Mouse (Mus musculus): ENCODE data around the gene Slc4a10. TPM values are rescaled to one million over a fixed set of nuclear protein-coding genes. Genes with fewer than 3 reads are reported as not detected.

Slc4a10 gene
- polyA plus RNA-seq, 1 experiment from 2014 or later, result 0.05 TPM

GRCm38 (mm10) chr2:62337086-62337485, 290.8 kb downstream of the Slc4a10 start:
- WGBS, result 86% methylated on average over 7 of the region's 7 CpGs
- H3K27me3 ChIP-seq (replicated peaks; ENCODE audit: low read depth, poor library complexity, severe bottlenecking), result peaks cover 6% of the 10 kb centered on the region; the same call in 1 of the 2 replicates

DNA sequence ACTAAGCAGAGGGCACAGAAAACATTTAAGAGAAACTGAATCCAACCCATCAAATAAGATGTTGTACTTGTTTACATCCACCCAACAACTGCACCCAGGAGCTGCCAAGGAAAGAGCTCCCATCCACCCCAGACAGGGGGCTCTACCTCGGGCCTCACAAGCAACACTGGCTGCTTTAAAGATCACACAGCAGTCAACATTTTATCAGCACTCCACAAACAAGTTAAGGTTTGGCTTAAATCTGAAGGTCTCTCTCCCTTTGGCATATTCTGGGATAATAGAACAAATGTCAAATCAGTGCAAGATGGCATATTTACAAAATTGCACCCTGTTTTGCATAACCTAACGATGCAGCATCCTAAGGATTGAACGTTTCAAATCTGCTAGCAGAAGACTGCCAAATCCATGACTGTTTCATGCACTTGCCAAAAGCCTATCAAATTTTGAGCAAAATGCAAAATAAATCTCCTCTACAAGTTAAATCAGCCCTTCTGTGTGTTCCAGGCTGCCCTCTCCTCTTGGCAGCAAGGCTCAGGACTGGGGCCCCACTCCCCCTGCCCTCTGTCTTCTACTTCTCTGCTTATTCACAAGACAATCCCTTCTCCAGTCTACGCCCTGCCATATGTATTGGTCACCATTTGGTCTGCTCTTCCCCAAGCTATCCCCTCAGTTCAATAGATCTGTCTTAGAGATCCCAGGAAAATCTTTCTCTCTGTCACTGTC, 293.1 kb downstream of the Slc4a10 start:
- WGBS, result 84% methylated on average over 4 of the region's 4 CpGs
- Histone ChIP-seq H3K4me3 (no peak overlapping the region), H3K9me3 (no peaks in the 10 kb centered on the region), H3K27me3 (replicated peaks; ENCODE audit: low read depth, poor library complexity, severe bottlenecking) (peaks cover 8% of the 10 kb centered on the region; the same call in 1 of the 2 replicates), H3K4me1 (no peaks in the 10 kb centered on the region), H3K36me3 (replicated peaks) (no peaks in the 10 kb centered on the region), H3K27ac (replicated peaks) (no peak overlapping the region)
- no peak for DNase-seq (ENCODE audit: low spot score)

More at GRCm38 (mm10) chr2:62337086-62337485, 290.8 kb downstream of the Slc4a10 start:
- no peaks in the 10 kb centered on the region for H3K36me3 ChIP-seq (replicated peaks)
- no peak for DNase-seq (ENCODE audit: low spot score)
- no peaks in the 10 kb centered on the region for H3K9me3 ChIP-seq
- no peak overlapping the region for H3K27ac ChIP-seq (replicated peaks)
- H3K4me1 ChIP-seq, result 0 out of 2 replicates have a peak, but pooled peaks cover 4% of the 10 kb centered on the region
- H3K4me3 ChIP-seq, result no peak overlapping the region

- no peaks in the 10 kb centered on the region for H3K4me1 ChIP-seq
- no peak overlapping the region for H3K27ac ChIP-seq (replicated peaks)
- WGBS, result 75% methylated on average over 3 of the region's 3 CpGs
- no peaks in the 10 kb centered on the region for H3K9me3 ChIP-seq
- DNase-seq (ENCODE audit: low spot score), result no peak
- no peaks in the 10 kb centered on the region for H3K36me3 ChIP-seq (replicated peaks)
- peaks cover 8% of the 10 kb centered on the region; the same call in 1 of the 2 replicates for H3K27me3 ChIP-seq (replicated peaks; ENCODE audit: low read depth, poor library complexity, severe bottlenecking)
- H3K4me3 ChIP-seq, result no peak overlapping the region
These were observed 294.9 kb downstream of the Slc4a10 start for GRCm38 (mm10) chr2:62341061-62341733.

DNA sequence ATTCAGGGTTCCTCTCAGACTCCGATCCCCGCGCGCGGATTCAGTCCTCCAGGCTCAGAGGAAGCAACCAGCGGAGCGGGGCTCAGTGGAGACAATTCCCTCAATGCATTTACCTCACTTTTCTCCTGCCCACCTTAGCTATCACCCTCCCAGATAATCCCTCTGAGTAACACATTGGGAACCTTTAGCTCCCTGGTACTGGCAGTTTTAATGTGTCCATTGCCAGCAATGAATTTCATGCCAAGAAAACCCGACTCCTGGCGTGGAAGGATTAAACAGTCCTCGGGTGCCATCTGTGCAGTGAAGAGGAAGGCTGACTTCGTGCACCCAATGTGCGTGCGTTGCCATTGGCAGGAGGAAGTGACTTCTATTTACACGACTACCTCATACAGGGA, 295.5 kb downstream of the Slc4a10 start:
- H3K4me1 ChIP-seq, result no peaks in the 10 kb centered on the region
- no peaks in the 10 kb centered on the region for H3K36me3 ChIP-seq (replicated peaks)
- 30% methylated on average over 14 of the region's 14 CpGs for WGBS
- H3K27me3 ChIP-seq (replicated peaks; ENCODE audit: low read depth, poor library complexity, severe bottlenecking), result peaks cover 8% of the 10 kb centered on the region; the same call in 1 of the 2 replicates
- H3K9me3 ChIP-seq, result no peaks in the 10 kb centered on the region
- DNase-seq (ENCODE audit: low spot score), result no peak
- no peak overlapping the region for H3K27ac ChIP-seq (replicated peaks)
- H3K4me3 ChIP-seq, result no peak overlapping the region

- no peaks in the 10 kb centered on the region for H3K36me3 ChIP-seq (replicated peaks)
- WGBS, result 68% methylated on average over 6 of the region's 6 CpGs
- no peak overlapping the region for H3K27ac ChIP-seq (replicated peaks)
These were observed 298.1 kb downstream of the Slc4a10 start for GRCm38 (mm10) chr2:62344367-62344766.

DNA sequence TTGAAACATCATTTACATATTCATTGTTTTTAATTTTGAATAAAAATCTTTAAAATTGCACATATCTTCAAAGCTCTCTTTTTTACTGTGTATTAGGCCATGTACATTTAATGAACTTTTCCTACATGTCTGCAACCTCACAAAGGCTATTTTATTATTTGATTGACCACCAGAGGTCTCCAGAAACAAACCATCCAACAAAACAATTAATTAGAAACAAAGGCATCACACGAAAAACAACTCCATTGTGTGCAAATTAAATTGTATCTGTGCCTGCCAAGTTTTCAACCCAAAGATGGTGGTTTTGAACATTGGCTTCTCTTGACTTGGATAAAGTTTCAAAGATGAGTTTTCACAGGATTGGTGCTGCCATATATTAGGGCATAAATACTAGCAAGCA, 300.5 kb downstream of the Slc4a10 start:
- Histone ChIP-seq H3K9me3 (no peaks in the 10 kb centered on the region), H3K4me1 (no peaks in the 10 kb centered on the region), H3K4me3 (no peak overlapping the region), H3K36me3 (replicated peaks) (no peaks in the 10 kb centered on the region), H3K27ac (replicated peaks) (no peak overlapping the region), H3K27me3 (replicated peaks; ENCODE audit: low read depth, poor library complexity, severe bottlenecking) (peaks cover 5% of the 10 kb centered on the region; the same call in 1 of the 2 replicates)
- no peak for DNase-seq (ENCODE audit: low spot score)
- 38% methylated on average over 1 of the region's 1 CpGs for WGBS

More at GRCm38 (mm10) chr2:62344367-62344766, 298.1 kb downstream of the Slc4a10 start:
- no peak for DNase-seq (ENCODE audit: low spot score)
- Histone ChIP-seq H3K4me1 (no peaks in the 10 kb centered on the region), H3K9me3 (no peaks in the 10 kb centered on the region), H3K27me3 (replicated peaks; ENCODE audit: low read depth, poor library complexity, severe bottlenecking) (peaks cover 8% of the 10 kb centered on the region; the same call in 1 of the 2 replicates), H3K4me3 (no peak overlapping the region)

DNA sequence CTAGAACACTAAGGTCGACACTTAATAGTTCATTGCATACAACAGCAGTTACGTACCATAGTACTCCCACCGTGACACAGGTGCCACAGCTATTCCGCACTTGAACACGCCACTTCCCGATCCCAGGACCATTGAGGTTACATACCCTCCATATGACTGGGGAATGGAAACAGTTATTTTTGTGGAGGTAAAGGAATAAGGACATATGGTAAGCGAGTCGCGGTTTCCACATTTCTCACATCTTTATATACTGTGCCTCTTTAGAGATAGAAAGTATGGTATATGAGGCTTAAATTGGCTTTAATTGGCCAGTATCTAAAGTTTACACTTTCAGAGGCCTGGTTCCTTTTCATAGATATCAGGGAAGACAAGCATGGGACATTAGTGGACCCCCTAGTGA, 301.5 kb downstream of the Slc4a10 start:
- no peak overlapping the region for H3K4me3 ChIP-seq
- no peak for DNase-seq (ENCODE audit: low spot score)
- H3K27ac ChIP-seq (replicated peaks), result no peak overlapping the region
- no peaks in the 10 kb centered on the region for H3K4me1 ChIP-seq
- WGBS, result 92% methylated on average over 9 of the region's 9 CpGs
- H3K36me3 ChIP-seq (replicated peaks), result no peaks in the 10 kb centered on the region
- H3K27me3 ChIP-seq (replicated peaks; ENCODE audit: low read depth, poor library complexity, severe bottlenecking), result no peaks in the 10 kb centered on the region
- no peaks in the 10 kb centered on the region for H3K9me3 ChIP-seq

- no peaks in the 10 kb centered on the region for H3K36me3 ChIP-seq (replicated peaks)
- H3K4me3 ChIP-seq, result no peak overlapping the region
- H3K27me3 ChIP-seq (replicated peaks; ENCODE audit: low read depth, poor library complexity, severe bottlenecking), result no peaks in the 10 kb centered on the region
- WGBS, result 82% methylated on average over 3 of the region's 3 CpGs
- H3K27ac ChIP-seq (replicated peaks), result no peak overlapping the region
- no peaks in the 10 kb centered on the region for H3K9me3 ChIP-seq
- no peaks in the 10 kb centered on the region for H3K4me1 ChIP-seq
- DNase-seq (ENCODE audit: low spot score), result no peak
These were observed 305.8 kb downstream of the Slc4a10 start for GRCm38 (mm10) chr2:62352035-62352434.

DNA sequence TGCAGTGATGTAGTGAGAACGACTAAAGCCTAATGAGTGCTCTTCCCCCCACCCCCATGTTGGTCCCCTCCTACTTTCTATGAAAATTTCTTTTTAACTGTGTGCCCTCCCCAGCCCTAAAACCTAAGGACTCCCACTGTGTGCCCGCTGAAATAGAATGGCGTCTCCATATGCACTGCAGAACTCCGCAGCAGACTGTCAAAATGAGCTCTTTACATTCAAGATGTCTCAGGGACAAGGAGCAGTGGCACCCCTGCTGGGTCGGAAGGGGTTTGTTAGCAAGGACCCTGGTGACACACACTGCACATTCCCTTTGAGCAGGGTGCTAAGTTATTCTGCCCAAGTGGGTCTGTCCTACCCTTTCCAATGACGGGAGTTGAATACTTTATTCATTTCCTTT, 309.5 kb downstream of the Slc4a10 start:
- DNase-seq (ENCODE audit: low spot score), result no peak
- Histone ChIP-seq H3K4me3 (no peak overlapping the region), H3K27ac (replicated peaks) (no peak overlapping the region), H3K9me3 (no peaks in the 10 kb centered on the region), H3K4me1 (no peaks in the 10 kb centered on the region), H3K27me3 (replicated peaks; ENCODE audit: low read depth, poor library complexity, severe bottlenecking) (no peaks in the 10 kb centered on the region), H3K36me3 (replicated peaks) (no peaks in the 10 kb centered on the region)
- 60% methylated on average over 6 of the region's 6 CpGs for WGBS

DNA sequence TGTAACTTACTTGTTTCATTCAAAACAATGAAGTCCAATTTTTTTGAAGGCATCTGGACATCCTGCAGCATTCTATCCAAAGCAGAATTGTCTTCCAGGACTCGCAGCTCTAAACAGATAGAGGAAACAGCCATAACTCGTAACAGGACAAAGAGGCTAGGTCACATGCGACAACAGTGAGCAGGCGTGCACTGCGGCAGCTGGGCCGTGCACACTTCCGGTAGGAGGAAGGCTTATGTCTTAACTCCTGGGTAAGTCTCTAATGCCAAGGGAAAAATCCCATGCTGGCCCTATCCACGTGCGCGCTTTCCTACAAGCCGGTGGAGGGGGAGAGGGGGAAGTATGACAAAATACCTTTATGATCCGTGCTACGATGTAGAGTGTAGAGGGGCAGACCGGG, 310.3 kb downstream of the Slc4a10 start:
- Histone ChIP-seq H3K27ac (replicated peaks) (no peak overlapping the region), H3K36me3 (replicated peaks) (no peaks in the 10 kb centered on the region), H3K4me3 (no peak overlapping the region), H3K4me1 (no peaks in the 10 kb centered on the region), H3K9me3 (no peaks in the 10 kb centered on the region), H3K27me3 (replicated peaks; ENCODE audit: low read depth, poor library complexity, severe bottlenecking) (no peaks in the 10 kb centered on the region)
- 89% methylated on average over 14 of the region's 14 CpGs for WGBS
- DNase-seq (ENCODE audit: low spot score), result no peak

GRCm38 (mm10) chr2:62357259-62357658, 311.0 kb downstream of the Slc4a10 start:
- no peaks in the 10 kb centered on the region for H3K36me3 ChIP-seq (replicated peaks)
- no peak for DNase-seq (ENCODE audit: low spot score)
- 84% methylated on average over 7 of the region's 7 CpGs for WGBS
- H3K27ac ChIP-seq (replicated peaks), result no peak overlapping the region
- H3K27me3 ChIP-seq (replicated peaks; ENCODE audit: low read depth, poor library complexity, severe bottlenecking), result no peaks in the 10 kb centered on the region
- no peak overlapping the region for H3K4me3 ChIP-seq
- no peaks in the 10 kb centered on the region for H3K9me3 ChIP-seq
- no peaks in the 10 kb centered on the region for H3K4me1 ChIP-seq

GRCm38 (mm10) chr2:62360872-62361271, 314.6 kb downstream of the Slc4a10 start:
- Histone ChIP-seq H3K9me3 (no peaks in the 10 kb centered on the region), H3K36me3 (replicated peaks) (no peaks in the 10 kb centered on the region), H3K27ac (replicated peaks) (no peak overlapping the region), H3K4me3 (no peak overlapping the region), H3K4me1 (no peaks in the 10 kb centered on the region), H3K27me3 (replicated peaks; ENCODE audit: low read depth, poor library complexity, severe bottlenecking) (no peaks in the 10 kb centered on the region)
- 85% methylated on average over 6 of the region's 6 CpGs for WGBS
- DNase-seq (ENCODE audit: low spot score), result no peak

GRCm38 (mm10) chr2:62361514-62361913, 315.3 kb downstream of the Slc4a10 start:
- Histone ChIP-seq H3K4me3 (no peak overlapping the region), H3K27ac (replicated peaks) (no peak overlapping the region), H3K27me3 (replicated peaks; ENCODE audit: low read depth, poor library complexity, severe bottlenecking) (no peaks in the 10 kb centered on the region), H3K9me3 (no peaks in the 10 kb centered on the region), H3K4me1 (no peaks in the 10 kb centered on the region), H3K36me3 (replicated peaks) (no peaks in the 10 kb centered on the region)
- DNase-seq (ENCODE audit: low spot score), result no peak
- 86% methylated on average over 3 of the region's 3 CpGs for WGBS
